Mouse (Mus musculus) myocyte (in vitro differentiated cells): ENCODE results near the gene Wdr63.

ENCODE experiments used
- CEBPB ChIP-seq: IDR thresholded peaks from 2 replicates; pipeline ENCODE4 v1.6.1; 2011; ENCODE audit warnings: mild to moderate bottlenecking, moderate library complexity; ENCODE audit not compliant: poor library complexity, insufficient read depth, severe bottlenecking
- E2F4 ChIP-seq: IDR thresholded peaks from one replicate; pipeline ENCODE4 v1.6.1; 2011; ENCODE audit warnings: mild to moderate bottlenecking, control low read depth, moderate library complexity; ENCODE audit not compliant: insufficient read depth
- MAX ChIP-seq: IDR thresholded peaks from one replicate; pipeline ENCODE4 v1.6.1; 2011; ENCODE audit warnings: low read depth, mild to moderate bottlenecking, control low read depth
- MYOD1 ChIP-seq, 3 experiments: IDR thresholded peaks; one replicate each; pipeline ENCODE4 v1.6.1; 2011; ENCODE audit warnings: control low read depth in 2 of 3, low read depth in 2 of 3, mild to moderate bottlenecking in 2 of 3, moderate library complexity in 1 of 3; ENCODE audit not compliant: insufficient read length in 2 of 3, control insufficient read depth in 1 of 3
- MYOG ChIP-seq, 3 experiments: IDR thresholded peaks; one replicate each; pipeline ENCODE4 v1.6.1; 2011; ENCODE audit warnings: control low read depth in 2 of 3, low read depth in 2 of 3, mild to moderate bottlenecking in 2 of 3; ENCODE audit not compliant: insufficient read length in 2 of 3, control insufficient read depth in 1 of 3, insufficient read depth in 1 of 3
- POLR2A ChIP-seq: IDR thresholded peaks from one replicate; pipeline ENCODE4 v1.6.1; 2011; ENCODE audit warnings: low read depth, mild to moderate bottlenecking, control low read depth, moderate library complexity; ENCODE audit not compliant: insufficient read length
- POLR2AphosphoS2 ChIP-seq: IDR thresholded peaks from one replicate; pipeline ENCODE4 v1.6.1; 2011; ENCODE audit warnings: low read depth, control low read depth; ENCODE audit not compliant: insufficient read length
- REST ChIP-seq: IDR thresholded peaks from one replicate; pipeline ENCODE4 v1.6.1; 2011; ENCODE audit warnings: mild to moderate bottlenecking, control low read depth, moderate library complexity; ENCODE audit not compliant: insufficient read depth, insufficient read length
- SRF ChIP-seq: IDR thresholded peaks from one replicate; pipeline ENCODE4 v1.6.1; 2011; ENCODE audit warnings: low read depth; ENCODE audit not compliant: control insufficient read depth, insufficient read length
- TCF12 ChIP-seq: IDR thresholded peaks from one replicate; pipeline ENCODE4 v1.6.1; 2011; ENCODE audit warnings: mild to moderate bottlenecking, control low read depth; ENCODE audit not compliant: poor library complexity, insufficient read depth, severe bottlenecking
- TCF3 ChIP-seq: IDR thresholded peaks from one replicate; pipeline ENCODE4 v1.6.1; 2011; ENCODE audit warnings: low read depth, control low read depth; ENCODE audit not compliant: insufficient read length
- USF1 ChIP-seq: IDR thresholded peaks from one replicate; pipeline ENCODE4 v1.6.1; 2011; ENCODE audit warnings: low read depth, mild to moderate bottlenecking, control low read depth, moderate library complexity

DNA sequence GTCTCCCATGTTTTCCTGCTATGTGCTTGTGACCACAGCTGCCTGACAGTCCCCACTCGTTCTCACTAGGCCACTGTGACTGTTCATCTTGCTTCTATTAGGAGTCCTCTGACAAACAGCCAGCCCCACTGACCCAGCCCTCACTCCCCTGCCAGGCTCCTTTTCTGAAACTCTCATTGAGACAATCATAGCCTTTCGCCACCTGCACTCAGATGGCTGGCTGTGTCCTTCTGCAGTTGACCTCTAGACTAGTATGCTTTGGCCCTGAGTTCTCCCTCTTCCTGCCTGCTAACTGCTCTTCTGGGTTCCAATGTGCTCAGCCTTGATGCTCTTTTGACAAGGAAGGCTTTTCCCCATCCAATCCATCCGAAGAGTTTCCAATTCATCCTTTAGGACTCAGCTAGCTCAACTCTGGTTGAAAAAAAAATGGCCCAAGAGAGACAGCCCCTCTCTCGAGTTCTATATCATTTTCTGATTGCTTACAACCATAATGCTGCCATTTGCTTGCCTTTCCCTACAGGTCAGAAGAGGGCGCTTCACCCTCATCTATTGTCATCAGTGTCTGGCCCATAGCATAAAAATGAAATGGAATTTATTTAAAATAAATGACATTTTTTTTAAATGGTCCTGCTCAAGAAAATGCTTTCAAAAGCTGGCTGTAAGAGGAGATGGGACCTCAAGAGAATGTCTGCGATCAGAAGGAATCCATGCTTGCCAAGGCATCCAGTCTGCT lies 54.7 kb downstream of the Wdr63 start:
- TF ChIP-seq CEBPB, result no peak
- TF ChIP-seq POLR2A, result no peak
- TF ChIP-seq SRF, result no peak
- no peak for TF ChIP-seq MYOD1 (IDR thresholded peaks at IDR 0.05; ENCODE audit: control insufficient read depth in 1 of 3, insufficient read length in 2 of 3, low read depth in 2 of 3)
- no peak for TF ChIP-seq TCF3
- TF ChIP-seq E2F4, result no peak
- TF ChIP-seq TCF12, result no peak
- TF ChIP-seq POLR2AphosphoS2, result no peak
- no peak for TF ChIP-seq MAX
- no peak for TF ChIP-seq USF1
- no peak for TF ChIP-seq MYOG (IDR thresholded peaks at IDR 0.05; ENCODE audit: control insufficient read depth in 1 of 3, insufficient read depth in 1 of 3, insufficient read length in 2 of 3, low read depth in 2 of 3)
- no peak for TF ChIP-seq REST
